Mouse (Mus musculus) CH12.LX (cell line): Measurements from ENCODE around the gene Plcl2.

Source experiments
- CTCF ChIP-seq, 2 experiments: IDR thresholded peaks in 1 of 2; conservative IDR thresholded peaks in 1 of 2; 2 replicates each; pipeline ENCODE4 v1.5.1; 2011 to 2012; ENCODE audit warnings: low read depth in 2 of 2, low read length in 2 of 2, improper control_type of control experiment in 1 of 2, inconsistent platforms in 1 of 2, mild to moderate bottlenecking in 1 of 2, moderate library complexity in 1 of 2
- EP300 ChIP-seq: IDR thresholded peaks from 2 replicates; pipeline ENCODE4 v1.6.1; 2011; ENCODE audit warnings: low read length, improper control_type of control experiment
- GABPA ChIP-seq: IDR thresholded peaks from 2 replicates; pipeline ENCODE4 v1.6.1; 2012; ENCODE audit warnings: low read depth, low read length, improper control_type of control experiment, inconsistent platforms; ENCODE audit not compliant: insufficient replicate concordance
- KAT2A ChIP-seq: IDR thresholded peaks from 2 replicates; pipeline ENCODE4 v1.6.1; 2012; ENCODE audit warnings: low read length, improper control_type of control experiment, inconsistent platforms; ENCODE audit not compliant: insufficient replicate concordance
- MAX ChIP-seq: IDR thresholded peaks from 2 replicates; pipeline ENCODE4 v1.6.1; 2011; ENCODE audit warnings: low read length, improper control_type of control experiment
- MEF2A ChIP-seq: IDR thresholded peaks from 2 replicates; pipeline ENCODE4 v1.6.1; 2014; ENCODE audit warnings: low read depth, mild to moderate bottlenecking, inconsistent platforms, low read length, improper control_type of control experiment, borderline replicate concordance
- NRF1 ChIP-seq: IDR thresholded peaks from 2 replicates; pipeline ENCODE4 v1.6.1; 2014; ENCODE audit warnings: low read depth, mild to moderate bottlenecking, inconsistent platforms, low read length, improper control_type of control experiment, moderate library complexity
- POLR2A ChIP-seq: IDR thresholded peaks from 2 replicates; pipeline ENCODE4 v1.6.1; 2011; ENCODE audit warnings: low read depth, mild to moderate bottlenecking, improper control_type of control experiment, low read length
- RAD21 ChIP-seq: IDR thresholded peaks from 2 replicates; pipeline ENCODE4 v1.6.1; 2011; ENCODE audit warnings: low read depth, mild to moderate bottlenecking, low read length, improper control_type of control experiment, moderate library complexity
- TBP ChIP-seq: conservative IDR thresholded peaks from 2 replicates; pipeline ENCODE4 v1.6.1; 2011; ENCODE audit warnings: low read depth, low read length, improper control_type of control experiment
- TCF12 ChIP-seq: IDR thresholded peaks from 2 replicates; pipeline ENCODE4 v1.6.1; 2014; ENCODE audit warnings: low read depth, mild to moderate bottlenecking, inconsistent platforms, low read length, improper control_type of control experiment
- ZKSCAN1 ChIP-seq: IDR thresholded peaks from 2 replicates; pipeline ENCODE4 v1.6.1; 2012; ENCODE audit warnings: low read depth, inconsistent platforms, low read length, improper control_type of control experiment, borderline replicate concordance

DNA sequence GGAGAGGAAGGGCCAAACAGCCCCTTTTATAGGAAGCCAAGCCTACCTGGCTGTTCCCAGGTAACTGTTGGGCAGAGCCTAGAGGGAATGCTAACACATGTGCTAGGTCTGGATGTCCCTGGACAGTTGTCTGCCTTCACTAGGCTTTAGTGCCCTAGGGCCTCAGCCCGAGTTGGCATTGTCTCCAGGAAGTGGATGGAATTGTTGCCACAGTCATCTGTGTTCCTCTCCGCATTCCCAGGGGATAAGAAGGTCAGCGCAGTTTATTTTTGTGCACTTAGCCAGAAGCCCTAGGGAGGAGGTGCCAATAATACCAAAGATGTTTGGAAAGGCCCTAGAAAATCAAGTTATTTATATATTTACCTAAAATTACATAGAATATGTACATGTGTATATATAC, 173.5 kb downstream of the Plcl2 start:
- TF ChIP-seq POLR2A (no peak), TBP (no peak), MAX (no peak), ZKSCAN1 (no peak), EP300 (no peak), CTCF (conservative IDR thresholded peaks at IDR 0.05 in 1 of 2, IDR thresholded peaks at IDR 0.05 in 1 of 2; ENCODE audit: low read depth in 2 of 2, low read length in 2 of 2) (no peak), RAD21 (no peak), TCF12 (no peak), MEF2A (no peak), NRF1 (no peak), KAT2A (no peak), GABPA (no peak)
